8 mouse cellular contexts compared by ENCODE assay signal in genomic region chr2:152639406-152640113, GRCm38 (mm10). TPM values are rescaled to one million over a fixed set of nuclear protein-coding genes. Genes with fewer than 3 reads are reported as not detected.
DNase-seq lines count a peak whose midpoint lies in the region; ATAC-seq and TF ChIP-seq lines count a peak whose summit lies in the region.
"Had no signal": no experiment of that assay in that cellular context is flagged by ENCODE, and none has a peak within 500 bp of the region (broad histone marks: within the 10 kb centered on the region; RNA-seq: fewer than 3 reads in every experiment).

No protein-coding gene starts in this region.

- 47% methylated on average over 11 of the region's 11 CpGs for WGBS in spleen, adult 2 months
- WGBS in heart, embryonic 12.5 days, result 18% methylated on average over 11 of the region's 11 CpGs

- ATAC-seq in heart, embryonic 12.5 days (ENCODE audit: insufficient number of reproducible peaks, low FRiP score), result peak; percentile 43

- TF ChIP-seq CTCF in spleen, adult 2 months (IDR thresholded peaks at IDR 0.05; ENCODE audit: extremely low read depth, insufficient read depth, insufficient read length, insufficient replicate concordance), result no peak

- no peaks in the 10 kb centered on the region for H3K27me3 ChIP-seq in spleen, adult 2 months (ENCODE audit: control insufficient read depth, insufficient read depth, low read length)
- H3K27me3 ChIP-seq in heart, embryonic 12.5 days (replicated peaks), result no peaks in the 10 kb centered on the region

- H3K9me3 ChIP-seq in heart, embryonic 12.5 days (replicated peaks), result no peaks in the 10 kb centered on the region

- H3K36me3 ChIP-seq in spleen, adult 2 months (ENCODE audit: control insufficient read depth, insufficient read depth, low read length), result no peaks in the 10 kb centered on the region
- no peaks in the 10 kb centered on the region for H3K36me3 ChIP-seq in heart, embryonic 12.5 days

- H3K9ac ChIP-seq in heart, embryonic 12.5 days, result no peak overlapping the region; the same call in 1 of the 2 replicates

- H3K4me2 ChIP-seq in heart, embryonic 12.5 days, result no peak overlapping the region

- H3K27ac ChIP-seq in spleen, adult 2 months (ENCODE audit: insufficient read depth, low read length), result peak overlapping the region; percentile 61
- peak overlapping the region; percentile 86 for H3K27ac ChIP-seq in heart, embryonic 12.5 days (ENCODE audit: poor library complexity, severe bottlenecking)

- H3K4me3 ChIP-seq in spleen, adult 2 months (ENCODE audit: extremely low read depth, insufficient read depth, insufficient read length), result no peak overlapping the region
- H3K4me3 ChIP-seq in heart, embryonic 12.5 days, result no peak overlapping the region

- no peak for DNase-seq in spleen, adult 2 months (ENCODE audit: low read depth in 1 of 2, low spot score in 2 of 2)
- DNase-seq in spleen, adult 12 weeks (ENCODE audit: low spot score), result no peak
- peak; percentile 81 for DNase-seq in kidney, postnatal 14 days
- no peak for DNase-seq in frontal cortex, postnatal 14 days (ENCODE audit: low spot score in 2 of 2)
- no peak for DNase-seq in thymus, postnatal 0 days (ENCODE audit: low spot score)
- DNase-seq in layer of hippocampus, postnatal 25 days (ENCODE audit: extremely low spot score in 1 of 2, low spot score in 1 of 2), result no peak

- no peak for TF ChIP-seq POLR2A in spleen, adult 2 months (IDR thresholded peaks at IDR 0.05; ENCODE audit: low read depth, low read length)

- no peaks in the 10 kb centered on the region for H3K4me1 ChIP-seq in spleen, adult 2 months (ENCODE audit: control insufficient read depth, insufficient read depth, insufficient read length)
- peaks cover 47% of the 10 kb centered on the region for H3K4me1 ChIP-seq in heart, embryonic 12.5 days (replicated peaks)

RNA-seq across cellular contexts. Expression of gene Rem1, which starts 12.8 kb away (rescaled TPM):
- polyA plus RNA-seq in spleen, adult 2 months (2012; rRNA removed), result 8.6 and 9.8 TPM in 2 replicates
- 9.5 and 10.1 TPM in 2 replicates for polyA plus RNA-seq in heart, embryonic 12.5 days (2016; fragmentation: Nextera tagmentation; extraction: Ambion mirVana)
- 2.2 and 3.2 TPM in 2 replicates for polyA plus RNA-seq in thymus, postnatal 0 days (2015; fragmentation: Nextera tagmentation; extraction: Ambion mirVana)
- 1 to 10 TPM in 1 of 2 experiments, under 1 TPM in 1; 0.98 to 1.5 TPM for total RNA-seq in layer of hippocampus, postnatal 25 days (2021)
- polyA plus RNA-seq: neural tube, embryonic 14.5 days had no signal

RNA-seq across cellular contexts. Expression of gene Defb25, which starts 16.7 kb away (rescaled TPM):
- 0.65 TPM in 1 of 2 replicates, not detected in the other for polyA plus RNA-seq in spleen, adult 2 months (2012; rRNA removed)
- polyA plus RNA-seq in heart, embryonic 12.5 days (2016; fragmentation: Nextera tagmentation; extraction: Ambion mirVana), result not detected in 2 replicates
- polyA plus RNA-seq in thymus, postnatal 0 days (2015; fragmentation: Nextera tagmentation; extraction: Ambion mirVana), result 1.6 and 2.1 TPM in 2 replicates
- not detected for total RNA-seq in layer of hippocampus, postnatal 25 days (2021)
- polyA plus RNA-seq: neural tube, embryonic 14.5 days had no signal

RNA-seq across cellular contexts. Expression of gene H13, which starts 29.7 kb away (rescaled TPM):
- 82.8 and 145 TPM in 2 replicates for polyA plus RNA-seq in spleen, adult 2 months (2012; rRNA removed)
- polyA plus RNA-seq in heart, embryonic 12.5 days (2016; fragmentation: Nextera tagmentation; extraction: Ambion mirVana), result 87.5 and 91.9 TPM in 2 replicates
- polyA plus RNA-seq in thymus, postnatal 0 days (2015; fragmentation: Nextera tagmentation; extraction: Ambion mirVana), result 196 and 200 TPM in 2 replicates
- total RNA-seq in layer of hippocampus, postnatal 25 days (2021), result 10 to 100 TPM; 78.4 to 81.8 TPM

RNA-seq across cellular contexts. Expression of gene Defb36, which starts 35.4 kb away (rescaled TPM):
- polyA plus RNA-seq in spleen, adult 2 months (2012; rRNA removed), result not detected in 2 replicates
- polyA plus RNA-seq in heart, embryonic 12.5 days (2016; fragmentation: Nextera tagmentation; extraction: Ambion mirVana), result not detected in 2 replicates
- polyA plus RNA-seq in thymus, postnatal 0 days (2015; fragmentation: Nextera tagmentation; extraction: Ambion mirVana), result not detected in 2 replicates
- total RNA-seq in layer of hippocampus, postnatal 25 days (2021), result not detected
- polyA plus RNA-seq: neural tube, embryonic 14.5 days had no signal

RNA-seq across cellular contexts. Expression of gene Defb45, which starts 40.4 kb away (rescaled TPM):
- polyA plus RNA-seq in spleen, adult 2 months (2012; rRNA removed), result not detected in 2 replicates
- polyA plus RNA-seq in heart, embryonic 12.5 days (2016; fragmentation: Nextera tagmentation; extraction: Ambion mirVana), result not detected in 2 replicates
- 0.53 TPM in 1 of 2 replicates, not detected in the other for polyA plus RNA-seq in thymus, postnatal 0 days (2015; fragmentation: Nextera tagmentation; extraction: Ambion mirVana)
- not detected for total RNA-seq in layer of hippocampus, postnatal 25 days (2021)
- polyA plus RNA-seq: neural tube, embryonic 14.5 days had no signal
